Mouse (Mus musculus): Measurements from ENCODE around the gene Eya2.
A peak's percentile ranks its signal among the peaks of the same experiment; 100 is the strongest.

The Eya2 gene

GRCm38 (mm10) chr2:165653001-165653921, 58.4 kb downstream of the Eya2 start:
- peak; percentile 64 to 72 for DNase-seq

GRCm38 (mm10) chr2:165654151-165654550, 59.3 kb downstream of the Eya2 start:
- no peak for DNase-seq

GRCm38 (mm10) chr2:165654696-165655491, 60.1 kb downstream of the Eya2 start:
- no peak for DNase-seq

- no peak for DNase-seq
Observed at GRCm38 (mm10) chr2:165656541-165656940, 61.7 kb downstream of the Eya2 start.

GRCm38 (mm10) chr2:165656956-165657355, 62.1 kb downstream of the Eya2 start:
- no peak for DNase-seq

- no peak for DNase-seq
Observed at GRCm38 (mm10) chr2:165659552-165659951, 64.7 kb downstream of the Eya2 start.

- DNase-seq, result peak in 1 of 2 experiments; percentile 64
Observed at GRCm38 (mm10) chr2:165663266-165663665, 68.4 kb downstream of the Eya2 start.

- DNase-seq, result no peak
Observed at GRCm38 (mm10) chr2:165664648-165665047, 69.8 kb downstream of the Eya2 start.

- peak; percentile 60 to 64 for DNase-seq
Observed at GRCm38 (mm10) chr2:165665176-165665575, 70.3 kb downstream of the Eya2 start.

- no peak for DNase-seq
Observed at GRCm38 (mm10) chr2:165667096-165667495, 72.3 kb downstream of the Eya2 start.

- DNase-seq, result no peak
Observed at GRCm38 (mm10) chr2:165682719-165683118, 87.9 kb downstream of the Eya2 start.

GRCm38 (mm10) chr2:165687516-165687915, 92.7 kb downstream of the Eya2 start:
- no peak for DNase-seq

GRCm38 (mm10) chr2:165688896-165689295, 94.1 kb downstream of the Eya2 start:
- peak; percentile 57 to 58 for DNase-seq

- no peak for DNase-seq
Observed at GRCm38 (mm10) chr2:165691016-165691415, 96.2 kb downstream of the Eya2 start.

GRCm38 (mm10) chr2:165692944-165693660, 98.3 kb downstream of the Eya2 start:
- DNase-seq, result peak; percentile 91 to 93

GRCm38 (mm10) chr2:165694767-165695166, 99.9 kb downstream of the Eya2 start:
- DNase-seq, result peak; percentile 56 to 73

- DNase-seq, result peak; percentile 45 to 66
Observed at GRCm38 (mm10) chr2:165700252-165700908, 105.5 kb downstream of the Eya2 start.

- DNase-seq, result no peak
Observed at GRCm38 (mm10) chr2:165703033-165703805, 108.4 kb downstream of the Eya2 start.

GRCm38 (mm10) chr2:165708266-165708665, 113.4 kb downstream of the Eya2 start:
- no peak for DNase-seq

GRCm38 (mm10) chr2:165716688-165717087, 121.9 kb downstream of the Eya2 start:
- no peak for DNase-seq

Measured in cerebellum, postnatal 10 days (tissue).